Mouse (Mus musculus) heart, embryonic 13.5 days (tissue): ENCODE data around the gene Kifc3. TPM values are rescaled to one million over a fixed set of nuclear protein-coding genes. Genes with fewer than 3 reads are reported as not detected.
A peak's percentile ranks its signal among the peaks of the same experiment; 100 is the strongest.
"Not testable (repeated sequence)": the region's sequence is repeated elsewhere in the genome, so short reads cannot be mapped to it uniquely, and the experiment has no call there.

Source experiments
- ATAC-seq: fragments of 200-750 bp; cut with Nextera tagmentation; 2 replicates; pipeline ENCODE4 v1.8.0; 2017; ENCODE audit warnings: moderate TSS enrichment; ENCODE audit not compliant: insufficient number of reproducible peaks, low FRiP score, low TSS enrichment; ENCODE audit errors: extremely low read depth
- H3K27ac ChIP-seq: fragments of 300-500 bp; sonication (generic); replicated peaks from 2 replicates; pipeline ENCODE4 v1.5.1; 2015; ENCODE audit warnings: moderate library complexity, mild to moderate bottlenecking, inconsistent platforms
- H3K27me3 ChIP-seq: fragments of 300-500 bp; sonication (generic); replicated peaks from 2 replicates; pipeline ENCODE4 v1.6.1; 2015; ENCODE audit warnings: mild to moderate bottlenecking, inconsistent platforms
- H3K36me3 ChIP-seq: fragments of 300-500 bp; sonication (generic); 2 replicates; pipeline ENCODE4 v1.6.1; 2015; ENCODE audit warnings: mild to moderate bottlenecking, inconsistent platforms
- H3K4me1 ChIP-seq: fragments of 300-500 bp; sonication (generic); 2 replicates; pipeline ENCODE4 v1.6.1; 2015; ENCODE audit warnings: inconsistent platforms
- H3K4me2 ChIP-seq: fragments of 300-500 bp; sonication (generic); 2 replicates; pipeline ENCODE4 v1.6.1; 2015; ENCODE audit warnings: inconsistent platforms, mild to moderate bottlenecking, moderate library complexity
- H3K4me3 ChIP-seq: fragments of 300-500 bp; sonication (generic); 2 replicates; pipeline ENCODE4 v1.5.1; 2015; ENCODE audit warnings: moderate library complexity, mild to moderate bottlenecking, inconsistent platforms
- H3K9ac ChIP-seq: fragments of 300-500 bp; sonication (generic); 2 replicates; pipeline ENCODE4 v1.6.1; 2015; ENCODE audit warnings: inconsistent platforms, mild to moderate bottlenecking, moderate library complexity
- H3K9me3 ChIP-seq: fragments of 300-500 bp; sonication (generic); 2 replicates; pipeline ENCODE4 v1.6.1; 2016; ENCODE audit warnings: inconsistent platforms
- WGBS: fragments of 180-500 bp; shearing (Covaris S2); methylation state at CpG from one replicate; pipeline ENCODE4 v1.1.7; 2015; ENCODE audit warnings: mixed read lengths; 5-methylcytosine and 5-hydroxymethylcytosine counted together
- polyA plus RNA-seq: library from polyadenylated mRNA; unstranded; fragments of >200 nt; fragmentation: Nextera tagmentation; extraction: Ambion mirVana; gene quantifications from 2 replicates; pipeline ENCODE4 v1.2.1, GENCODE M21; 2015

The Kifc3 gene
- 10.6 and 12.1 TPM in 2 replicates for polyA plus RNA-seq

GRCm38 (mm10) chr8:95202649-95203275 is at the start of gene Kifc3:
Gene Kifc3, minus strand, starts transcription at chr8:95202812.
- no peak within 1 kb of the TSS for H3K4me3 ChIP-seq
- no peaks in the 10 kb centered on the region for H3K9me3 ChIP-seq
- WGBS: 46% methylated on average over 14 of the region's 14 CpGs
- no peak for ATAC-seq
- H3K36me3 ChIP-seq: no peaks in the 10 kb centered on the region
- peaks cover 20% of the 10 kb centered on the region for H3K4me1 ChIP-seq
- no peak within 1 kb of the TSS for H3K27ac ChIP-seq
- no peak within 1 kb of the TSS for H3K4me2 ChIP-seq
- H3K9ac ChIP-seq: 0 out of 2 replicates have a peak within 1 kb of the TSS, but pooled peaks have one; percentile 48
- H3K27me3 ChIP-seq: no peaks in the 10 kb centered on the region

- no peak overlapping the region for H3K4me3 ChIP-seq
- no peak overlapping the region for H3K4me2 ChIP-seq
- no peak overlapping the region for H3K9ac ChIP-seq
- no peaks in the 10 kb centered on the region for H3K9me3 ChIP-seq
- H3K27ac ChIP-seq: no peak overlapping the region
- WGBS: 56% methylated on average over 9 of the region's 9 CpGs
- ATAC-seq: no peak
- 0 out of 2 replicates have a peak, but pooled peaks cover 1% of the 10 kb centered on the region for H3K4me1 ChIP-seq
- H3K27me3 ChIP-seq: no peaks in the 10 kb centered on the region
- no peaks in the 10 kb centered on the region for H3K36me3 ChIP-seq
Observed at GRCm38 (mm10) chr8:95252056-95252455, 49.4 kb upstream of the Kifc3 start.

GRCm38 (mm10) chr8:95249847-95250246 is 47.2 kb upstream of the Kifc3 start:
- Histone ChIP-seq H3K4me2 (no peak overlapping the region), H3K36me3 (no peaks in the 10 kb centered on the region), H3K4me1 (peaks cover 10% of the 10 kb centered on the region), H3K4me3 (no peak overlapping the region), H3K9ac (no peak overlapping the region), H3K9me3 (no peaks in the 10 kb centered on the region), H3K27ac (no peak overlapping the region), H3K27me3 (no peaks in the 10 kb centered on the region)
- ATAC-seq: no peak
- WGBS: 46% methylated on average over 4 of the region's 4 CpGs

- 63% methylated on average over 5 of the region's 5 CpGs for WGBS
- Histone ChIP-seq H3K27me3 (no peaks in the 10 kb centered on the region), H3K36me3 (no peaks in the 10 kb centered on the region), H3K9me3 (no peaks in the 10 kb centered on the region), H3K9ac (no peak overlapping the region), H3K4me2 (no peak overlapping the region), H3K4me3 (no peak overlapping the region), H3K4me1 (peaks cover 26% of the 10 kb centered on the region), H3K27ac (no peak overlapping the region)
- no peak for ATAC-seq
Observed at GRCm38 (mm10) chr8:95247277-95247676, 44.7 kb upstream of the Kifc3 start.

GRCm38 (mm10) chr8:95245180-95245579 is 42.6 kb upstream of the Kifc3 start:
- Histone ChIP-seq H3K9me3 (no peaks in the 10 kb centered on the region), H3K27me3 (no peaks in the 10 kb centered on the region), H3K4me1 (peaks cover 26% of the 10 kb centered on the region), H3K27ac (peak overlapping the region; percentile 60), H3K36me3 (no peaks in the 10 kb centered on the region), H3K9ac (0 out of 2 replicates have a peak overlapping the region, but pooled peaks have one; percentile 2), H3K4me2 (no peak overlapping the region), H3K4me3 (no peak overlapping the region)
- no peak; the same call in 1 of the 2 replicates for ATAC-seq
- WGBS: 53% methylated on average over 5 of the region's 5 CpGs

GRCm38 (mm10) chr8:95243853-95244252 is 41.2 kb upstream of the Kifc3 start:
- Histone ChIP-seq H3K27me3 (no peaks in the 10 kb centered on the region), H3K4me2 (no peak overlapping the region), H3K4me3 (no peak overlapping the region), H3K4me1 (peaks cover 26% of the 10 kb centered on the region), H3K9me3 (no peaks in the 10 kb centered on the region), H3K36me3 (no peaks in the 10 kb centered on the region), H3K27ac (no peak overlapping the region; the same call in 1 of the 2 replicates), H3K9ac (no peak overlapping the region)
- no peak for ATAC-seq
- WGBS: 75% methylated on average over 4 of the region's 4 CpGs

- Histone ChIP-seq H3K9ac (peak overlapping the region; percentile 28; the same call in 1 of the 2 replicates), H3K4me2 (no peak overlapping the region), H3K27ac (no peak overlapping the region), H3K36me3 (no peaks in the 10 kb centered on the region), H3K4me3 (no peak overlapping the region), H3K27me3 (no peaks in the 10 kb centered on the region), H3K9me3 (no peaks in the 10 kb centered on the region), H3K4me1 (peaks cover 26% of the 10 kb centered on the region)
- WGBS: 56% methylated on average over 12 of the region's 12 CpGs
- no peak for ATAC-seq
Observed at GRCm38 (mm10) chr8:95242826-95243571, 40.4 kb upstream of the Kifc3 start.

GRCm38 (mm10) chr8:95242099-95242825 is 39.6 kb upstream of the Kifc3 start:
- Histone ChIP-seq H3K36me3 (no peaks in the 10 kb centered on the region), H3K4me1 (peaks cover 26% of the 10 kb centered on the region), H3K9me3 (no peaks in the 10 kb centered on the region), H3K4me3 (no peak overlapping the region), H3K4me2 (no peak overlapping the region), H3K9ac (no peak overlapping the region), H3K27ac (no peak overlapping the region), H3K27me3 (no peaks in the 10 kb centered on the region)
- WGBS: 81% methylated on average over 26 of the region's 26 CpGs
- no peak for ATAC-seq

- H3K36me3 ChIP-seq: no peaks in the 10 kb centered on the region
- no peak for ATAC-seq
- H3K9ac ChIP-seq: 0 out of 2 replicates have a peak overlapping the region, but pooled peaks have one; percentile 47
- no peaks in the 10 kb centered on the region for H3K4me1 ChIP-seq
- H3K9me3 ChIP-seq: 0 out of 2 replicates have a peak, but pooled peaks cover 6% of the 10 kb centered on the region
- no peak overlapping the region for H3K27ac ChIP-seq
- no peaks in the 10 kb centered on the region for H3K27me3 ChIP-seq
- 1% methylated on average over 3 of the region's 3 CpGs for WGBS
- H3K4me3 ChIP-seq: no peak overlapping the region
- no peak overlapping the region for H3K4me2 ChIP-seq
Observed at GRCm38 (mm10) chr8:95235683-95236082, 33.1 kb upstream of the Kifc3 start.

- H3K4me1 ChIP-seq: peaks cover 20% of the 10 kb centered on the region
- ATAC-seq, H3K36me3 ChIP-seq, H3K9me3 ChIP-seq, H3K27ac ChIP-seq, H3K9ac ChIP-seq, H3K27me3 ChIP-seq, H3K4me3 ChIP-seq, H3K4me2 ChIP-seq: not testable (repeated sequence)
- 86% methylated on average over 9 of the region's 9 CpGs for WGBS
Observed at GRCm38 (mm10) chr8:95230086-95230485, 27.5 kb upstream of the Kifc3 start.

GRCm38 (mm10) chr8:95227151-95227468 is 24.5 kb upstream of the Kifc3 start:
- Histone ChIP-seq H3K4me2 (peak overlapping the region; percentile 22; the same call in 1 of the 2 replicates), H3K27ac (peak overlapping the region; percentile 46), H3K4me1 (peaks cover 20% of the 10 kb centered on the region), H3K9me3 (no peaks in the 10 kb centered on the region), H3K36me3 (no peaks in the 10 kb centered on the region), H3K27me3 (no peaks in the 10 kb centered on the region), H3K9ac (no peak overlapping the region), H3K4me3 (no peak overlapping the region)
- ATAC-seq: no peak
- WGBS: 28% methylated on average over 2 of the region's 2 CpGs
